Mouse (Mus musculus): ENCODE results near the gene Vstm4.

Gene Vstm4

DNA sequence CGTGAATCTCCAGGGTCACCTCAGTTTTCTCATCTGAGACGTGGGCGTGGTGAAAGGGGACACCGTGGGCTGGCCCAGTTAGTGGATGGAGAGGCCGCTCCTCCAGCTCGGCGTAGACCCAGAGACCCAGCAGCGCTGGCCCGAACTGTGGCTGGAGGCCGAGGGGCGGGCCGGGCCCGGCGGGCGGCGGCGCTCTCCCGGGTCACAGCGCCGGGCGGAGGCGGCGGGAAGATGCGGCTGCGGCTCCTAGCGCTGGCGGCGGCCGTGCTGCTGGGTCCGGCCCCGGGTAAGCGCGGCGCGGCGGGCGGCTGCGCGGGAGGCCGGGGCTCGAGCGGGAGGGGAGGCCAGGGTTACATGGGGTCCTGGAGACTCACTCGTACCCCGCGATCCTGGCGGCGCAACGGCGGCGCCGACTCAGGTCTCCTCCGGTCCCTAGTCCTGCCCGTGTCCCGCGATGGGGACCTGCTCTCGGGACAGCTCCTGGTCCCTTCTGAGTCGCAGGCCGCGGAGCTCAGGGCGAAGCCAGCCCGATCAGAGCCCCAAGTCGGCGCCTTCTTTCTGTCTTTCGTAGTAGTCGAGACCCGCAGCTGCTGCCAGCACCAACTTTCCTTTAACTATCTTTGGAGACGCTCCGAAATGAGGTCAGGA, at the start of gene Vstm4:
Gene Vstm4 (plus strand): TSS at position 76 of the 648 bp plus-strand sequence.
- peak; percentile 22 for DNase-seq

DNA sequence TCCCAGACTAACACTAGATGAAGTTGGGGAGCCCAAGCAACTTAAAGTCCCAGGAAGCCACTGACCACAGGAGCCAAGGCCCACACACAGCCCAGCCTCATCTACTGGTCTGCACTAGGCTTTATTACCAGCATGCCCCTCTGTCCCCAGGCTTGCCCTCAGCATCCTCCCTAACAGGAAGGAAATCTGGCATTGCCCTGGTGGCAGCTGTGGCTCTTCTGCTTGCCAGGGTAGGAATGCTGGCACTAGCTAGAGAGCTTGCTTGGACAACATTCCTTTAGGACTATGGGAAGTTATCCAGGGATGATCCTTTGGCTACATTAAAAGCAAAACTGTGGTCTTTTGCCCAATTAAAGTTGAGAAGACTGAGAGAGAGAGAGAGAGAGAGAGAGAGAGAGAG, 46.4 kb upstream of the Vstm4 start:
- DNase-seq = no peak

DNA sequence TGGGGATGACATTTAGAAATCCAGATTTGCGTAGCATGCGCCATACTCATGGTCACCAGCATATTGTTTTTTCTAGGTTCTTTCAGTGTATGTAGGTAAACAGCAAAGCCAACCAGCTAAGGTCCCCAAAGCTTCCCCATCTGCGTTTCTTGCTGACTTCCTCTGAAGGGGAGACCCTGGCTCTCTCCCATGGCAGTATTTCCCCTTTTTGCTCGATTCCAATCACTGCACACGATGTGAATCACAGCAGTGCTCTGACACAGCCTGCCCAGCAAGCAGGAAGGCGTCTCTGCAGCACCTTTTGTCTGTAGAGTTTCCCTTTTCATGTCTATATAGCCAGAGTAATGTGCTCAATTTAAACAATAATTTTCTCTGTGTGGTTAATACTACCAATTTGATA, 44.1 kb upstream of the Vstm4 start:
- no peak for DNase-seq

DNA sequence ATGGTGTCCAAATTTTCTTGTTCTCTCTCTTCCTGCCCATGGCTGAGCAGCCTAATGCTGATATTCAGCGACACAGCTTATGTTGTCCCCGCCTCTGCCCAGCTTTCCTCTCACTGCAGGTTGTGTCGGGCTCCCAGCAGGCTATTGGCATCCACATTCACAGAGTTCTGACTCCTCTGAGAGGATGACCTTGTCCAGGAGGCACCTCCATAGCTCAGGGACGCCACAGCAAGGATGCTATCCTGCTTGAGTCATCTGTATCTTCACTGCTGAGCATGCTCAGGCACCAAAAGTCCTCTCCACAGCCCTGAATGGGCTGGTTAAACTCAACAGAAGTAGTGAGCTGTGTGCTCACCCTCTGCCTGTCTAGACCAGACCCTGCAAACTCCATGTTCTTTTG, 41.6 kb upstream of the Vstm4 start:
- no peak for DNase-seq

DNA sequence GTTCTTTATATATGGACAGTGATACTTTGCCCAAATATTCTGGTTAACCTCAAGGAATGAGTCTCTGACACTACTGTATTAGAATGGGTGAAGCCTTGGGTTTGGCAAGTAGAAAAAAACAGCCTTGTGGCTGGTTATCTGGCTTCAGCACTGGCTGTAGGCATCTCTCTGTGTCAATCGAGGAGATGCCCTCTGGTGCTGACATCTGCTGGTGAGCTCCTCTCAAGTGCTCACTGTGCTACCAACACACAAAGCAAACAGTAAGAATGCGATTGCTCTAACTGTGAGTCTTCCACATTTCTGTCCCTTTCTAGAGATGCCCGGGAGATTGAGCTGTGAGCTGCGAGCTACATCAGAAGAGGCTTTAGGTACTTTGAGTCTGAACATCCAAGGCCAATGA, 40.0 kb upstream of the Vstm4 start:
- DNase-seq = no peak

DNA sequence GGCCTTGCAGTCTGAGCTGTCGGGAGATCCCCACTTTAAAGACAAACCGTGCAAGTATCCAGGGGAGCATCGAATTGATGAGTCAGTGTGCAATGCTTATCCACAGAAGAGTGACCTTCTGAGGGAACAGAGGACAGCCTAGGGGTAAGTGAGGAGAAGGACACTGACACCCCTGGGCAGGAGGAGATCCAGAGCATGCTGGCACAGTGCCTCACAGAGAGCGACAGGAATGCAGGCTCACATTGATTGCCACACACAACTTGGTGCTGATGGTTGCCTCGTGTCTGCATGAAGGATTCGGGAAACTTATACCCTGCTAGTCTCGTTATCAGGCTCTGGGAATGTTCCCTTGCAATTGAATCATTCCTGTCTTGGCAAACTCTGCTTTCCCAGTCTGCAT, 39.3 kb upstream of the Vstm4 start:
- no peak for DNase-seq

DNA sequence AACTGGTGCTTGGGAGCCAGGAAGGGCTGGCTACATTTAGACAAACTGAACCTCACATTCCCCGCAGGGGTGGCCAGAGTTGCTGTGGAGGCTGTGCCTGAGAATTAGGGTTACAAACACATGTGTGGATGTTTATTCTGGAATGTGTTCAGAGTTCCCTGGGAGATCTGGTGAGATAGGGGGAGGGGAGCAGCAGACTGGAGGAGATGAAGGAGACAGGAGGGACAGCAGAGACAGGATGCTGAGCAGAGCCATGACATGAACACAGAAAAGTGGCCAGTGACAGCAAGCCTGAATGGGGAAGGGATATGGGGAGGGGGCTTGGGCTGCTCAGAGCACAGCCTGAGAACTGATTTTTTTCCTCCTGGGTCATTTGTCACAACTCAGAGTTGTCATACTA, 37.3 kb upstream of the Vstm4 start:
- no peak for DNase-seq

DNA sequence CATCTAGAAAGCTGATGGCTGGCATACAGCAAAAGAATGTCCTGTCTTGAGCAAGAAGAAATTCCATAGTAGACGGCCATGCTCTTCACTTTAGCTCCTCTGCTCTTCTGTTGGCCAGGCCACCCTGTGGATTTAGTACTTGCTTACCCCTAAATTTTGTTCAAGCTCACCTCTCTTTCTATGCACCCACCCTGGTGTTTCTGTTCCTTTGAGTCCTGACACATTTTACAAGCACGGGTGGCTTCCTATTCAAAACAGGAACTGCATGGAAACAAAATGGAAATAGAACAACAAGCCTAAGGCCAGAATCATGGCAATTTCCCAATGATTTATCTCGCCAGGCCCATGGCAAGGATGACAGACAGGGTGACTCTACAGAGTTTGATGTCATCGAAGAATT, 33.7 kb upstream of the Vstm4 start:
- DNase-seq = no peak

DNA sequence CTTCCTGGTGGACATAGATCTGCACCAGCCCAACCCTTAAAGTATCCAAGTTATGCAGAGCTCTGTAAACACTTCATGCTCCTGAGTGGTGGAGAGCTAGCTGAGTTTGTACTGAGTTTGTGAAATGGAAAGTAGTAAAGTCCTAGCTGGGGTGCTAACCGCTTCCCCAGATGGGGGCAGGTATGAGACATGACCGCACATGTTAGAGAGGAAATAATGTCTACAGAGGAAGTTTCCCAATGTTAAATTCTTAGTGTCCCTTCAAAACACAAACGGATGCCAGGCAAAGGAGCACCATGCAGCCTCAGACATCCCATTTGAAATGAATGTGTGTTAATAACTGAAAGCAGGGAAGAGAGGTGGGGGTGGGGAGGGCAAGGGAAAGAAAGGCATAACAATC, 32.7 kb upstream of the Vstm4 start:
- no peak for DNase-seq

DNA sequence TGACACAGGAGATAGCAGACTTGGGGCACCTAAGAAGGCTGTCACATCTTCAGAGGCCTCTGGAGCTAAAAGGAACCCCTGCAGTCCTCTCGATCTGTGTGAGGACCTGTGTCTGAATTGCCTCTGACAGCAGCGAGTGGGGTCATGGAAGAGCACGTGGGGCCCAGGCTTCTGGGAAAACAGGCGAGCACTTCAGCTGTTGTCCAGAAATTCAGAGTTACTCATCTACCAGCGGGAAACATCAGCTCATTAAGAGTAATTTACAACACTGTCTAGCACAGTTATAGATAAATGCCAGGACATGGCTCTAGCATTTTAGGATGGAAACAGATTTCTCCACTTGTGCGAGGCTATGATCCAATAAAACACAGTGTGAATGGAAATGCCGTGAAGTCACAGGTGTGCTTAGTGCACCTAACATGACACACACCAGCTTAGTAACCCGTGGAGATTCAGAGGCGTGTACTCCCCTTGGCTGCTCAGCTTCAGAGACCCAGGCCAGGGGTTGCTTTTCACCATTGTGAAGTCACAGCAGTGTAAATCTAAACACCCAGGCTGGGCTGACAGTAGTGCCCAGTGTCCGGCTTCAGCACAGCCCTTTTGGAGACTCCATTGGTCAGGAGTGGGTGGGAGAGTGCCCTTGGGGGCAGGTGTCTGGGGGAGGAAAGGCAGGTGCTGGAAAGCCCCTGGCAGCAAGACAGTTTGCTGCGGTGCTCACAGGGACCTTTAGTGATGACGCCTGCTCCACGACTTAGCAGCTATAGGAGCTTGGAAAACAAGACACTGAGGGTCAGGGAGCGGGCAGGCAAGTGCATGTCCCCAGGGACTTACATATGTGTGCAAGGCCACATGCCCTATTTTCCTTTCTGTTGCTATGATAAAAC, 32.0 kb upstream of the Vstm4 start:
- no peak for DNase-seq

DNA sequence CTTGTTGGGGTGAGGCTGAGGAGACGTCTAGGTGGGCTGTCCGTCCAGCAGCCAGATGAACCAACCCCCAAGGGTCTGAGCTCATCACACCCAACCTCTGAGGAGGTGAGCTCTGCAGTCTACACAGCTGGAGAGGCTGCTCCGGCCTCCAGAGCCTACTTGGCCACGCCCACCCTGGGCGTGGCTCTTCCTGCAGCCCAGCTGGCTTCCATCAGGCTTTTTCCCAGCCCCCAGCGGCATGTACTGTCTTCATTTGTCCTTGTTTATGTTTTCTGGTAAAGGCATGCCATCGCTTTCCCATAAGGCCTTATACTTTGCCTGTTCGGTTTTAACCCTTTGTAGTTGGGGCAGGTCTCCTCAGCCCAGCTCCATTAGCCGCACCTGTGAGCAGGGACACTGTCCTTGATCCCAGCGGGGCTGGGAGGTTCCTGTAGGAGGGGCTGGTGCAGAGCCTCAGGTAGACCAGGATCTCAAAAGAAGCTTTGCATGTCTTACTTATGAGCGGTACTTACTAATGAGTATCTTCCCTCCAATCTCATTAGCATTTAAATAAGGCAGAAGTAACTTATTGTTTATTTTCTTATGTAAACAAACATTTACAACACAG, 31.0 kb upstream of the Vstm4 start:
- no peak for DNase-seq

DNA sequence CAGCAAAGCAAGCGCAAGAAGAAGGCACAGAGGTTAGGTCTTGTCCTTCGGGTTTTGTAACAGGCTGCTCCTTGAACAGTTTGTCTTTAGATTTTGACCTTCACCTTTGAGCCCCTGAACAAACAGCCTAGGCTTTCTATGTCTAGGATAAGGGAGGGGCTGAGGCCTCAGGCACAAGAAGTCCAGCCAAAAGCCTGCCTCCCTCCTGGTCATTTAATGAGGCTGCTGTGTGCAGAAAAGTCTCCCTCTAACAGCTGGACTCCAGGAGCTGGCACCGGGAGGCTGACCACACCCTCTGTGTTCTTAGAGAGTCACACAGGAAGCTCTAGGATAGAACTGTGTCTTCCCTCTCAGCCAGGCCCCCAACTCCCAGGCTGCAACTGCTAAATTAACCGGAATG, 29.4 kb upstream of the Vstm4 start:
- no peak for DNase-seq

DNA sequence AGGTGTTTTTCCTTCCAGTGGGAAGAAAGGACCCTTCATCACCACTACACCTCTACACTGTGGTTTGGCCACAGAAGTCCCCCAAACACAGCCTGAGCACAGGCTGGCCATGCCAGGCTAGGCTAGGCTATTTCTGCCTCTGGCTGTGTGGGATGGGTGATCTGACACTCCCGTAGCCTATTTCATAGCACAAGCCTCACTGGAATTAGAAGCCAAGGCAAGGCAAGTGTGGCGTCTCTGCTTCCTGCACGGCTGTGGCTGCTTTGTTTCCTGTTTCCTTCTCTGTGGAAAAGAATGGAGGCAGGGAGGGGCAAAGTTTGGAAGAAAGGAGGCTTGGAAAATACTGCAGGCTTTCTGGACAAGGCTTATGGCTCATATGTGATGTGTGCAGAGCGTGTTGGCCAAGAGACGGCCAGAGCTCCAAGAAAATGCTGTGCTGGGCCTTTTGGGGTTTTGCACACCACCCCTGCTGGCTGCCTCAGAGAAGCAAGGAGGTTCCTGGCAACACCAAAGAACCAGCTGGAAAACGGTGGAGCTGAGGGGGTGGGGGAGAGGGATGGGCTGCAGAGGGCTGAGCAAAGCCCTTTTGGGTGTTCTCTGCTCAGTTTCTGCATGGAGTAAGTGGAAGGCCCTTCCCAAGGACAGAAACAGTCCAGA, 28.4 kb upstream of the Vstm4 start:
- DNase-seq = no peak

DNA sequence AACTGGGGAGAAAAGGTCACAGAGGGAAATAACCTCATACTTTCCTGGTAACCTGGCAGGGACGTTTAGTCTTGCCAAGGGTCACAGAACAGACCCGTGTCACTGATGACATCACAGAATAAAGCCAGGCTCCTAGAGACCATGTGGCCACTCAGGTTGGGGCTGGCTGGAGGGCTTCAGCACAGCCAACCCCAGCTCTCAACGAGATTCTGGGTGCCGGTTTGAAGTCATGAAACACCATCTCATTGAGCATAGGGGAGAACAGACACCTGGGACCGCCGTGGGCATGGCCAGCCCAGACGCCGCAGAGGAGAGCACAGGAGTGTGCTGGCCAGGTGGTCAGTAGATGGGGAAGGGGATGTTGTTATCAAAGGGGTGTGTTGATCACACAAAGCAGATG, 22.7 kb upstream of the Vstm4 start, which contains the start of gene Fam170b:
Gene Fam170b (plus strand): TSS at position 116 of the 400 bp plus-strand sequence.
- no peak for DNase-seq

DNA sequence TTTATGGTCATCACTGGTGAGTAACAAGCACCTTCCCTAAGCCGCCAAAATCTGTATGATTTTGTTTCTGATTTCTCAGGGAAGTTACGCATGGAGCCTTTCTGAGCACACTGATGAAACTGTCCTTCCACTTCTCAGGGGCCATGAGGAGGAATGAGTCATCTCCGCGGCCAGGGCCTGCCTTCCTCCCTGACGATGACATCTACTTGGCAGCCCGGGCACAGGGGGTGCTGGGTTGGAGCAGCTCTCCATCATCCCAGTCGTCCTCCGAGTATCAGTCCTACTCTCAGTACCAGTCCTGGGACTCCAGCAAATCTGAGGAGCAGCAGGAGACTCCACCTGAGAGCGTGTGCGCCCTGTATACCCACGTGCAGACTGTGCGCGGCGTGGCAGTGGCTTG, 21.4 kb upstream of the Vstm4 start:
- no peak for DNase-seq

DNA sequence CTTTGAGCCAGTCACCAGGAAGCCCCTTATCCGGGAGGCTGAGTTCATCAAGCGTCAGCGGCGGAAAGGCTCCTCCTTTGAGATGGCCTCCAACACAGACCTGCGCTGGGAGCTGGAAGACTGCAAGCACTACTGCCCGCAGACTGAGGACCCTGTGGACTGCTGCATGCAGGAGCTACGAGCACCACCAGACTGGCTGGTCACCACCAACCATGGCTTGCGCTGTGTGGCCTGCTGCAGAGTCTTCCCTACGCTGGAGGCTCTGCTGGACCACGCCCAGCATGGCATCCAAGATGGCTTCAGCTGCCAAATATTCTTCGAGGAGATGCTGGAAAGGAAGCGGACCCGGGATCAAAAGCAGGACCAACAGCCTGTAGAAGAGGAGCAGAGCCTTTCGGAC, 21.0 kb upstream of the Vstm4 start:
- no peak for DNase-seq

DNA sequence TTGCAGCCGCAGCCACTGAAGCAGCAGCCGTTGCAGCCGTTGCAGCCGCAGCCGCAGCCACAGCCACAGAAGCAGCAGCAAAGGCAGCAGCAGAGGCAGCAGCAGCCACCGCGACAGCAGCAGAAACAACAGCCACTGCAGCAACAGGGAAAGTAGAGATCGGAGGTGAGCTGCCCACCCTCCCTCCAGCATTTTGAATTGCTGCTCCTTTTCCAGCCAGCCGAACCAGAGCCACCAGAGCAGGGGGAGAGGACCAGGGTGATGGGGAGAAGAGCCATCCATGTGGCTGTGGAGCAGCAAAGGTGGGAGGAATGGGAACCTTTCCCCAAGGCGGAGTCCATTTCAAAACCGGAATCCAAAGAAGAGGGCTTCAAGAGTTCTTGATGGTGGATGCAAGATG, 20.4 kb upstream of the Vstm4 start:
- no peak for DNase-seq

DNA sequence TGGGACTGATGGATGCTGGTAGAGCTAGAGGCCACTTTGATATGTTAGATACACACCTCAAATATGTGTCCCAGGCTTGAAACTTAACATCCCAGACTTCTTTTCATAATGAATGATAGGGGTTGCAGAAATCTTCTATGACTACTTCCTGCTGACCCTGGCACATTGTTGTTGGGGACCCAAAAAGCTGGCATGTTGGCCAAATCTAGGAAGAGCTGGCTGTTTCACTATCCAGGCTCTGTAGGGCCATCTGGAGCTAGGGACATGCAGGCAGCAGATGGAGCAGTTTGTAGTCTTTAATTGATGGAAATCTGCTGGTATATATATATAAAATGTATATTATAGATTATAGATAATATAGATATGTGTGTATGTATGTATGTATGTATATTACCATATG, 14.5 kb upstream of the Vstm4 start:
- no peak for DNase-seq

DNA sequence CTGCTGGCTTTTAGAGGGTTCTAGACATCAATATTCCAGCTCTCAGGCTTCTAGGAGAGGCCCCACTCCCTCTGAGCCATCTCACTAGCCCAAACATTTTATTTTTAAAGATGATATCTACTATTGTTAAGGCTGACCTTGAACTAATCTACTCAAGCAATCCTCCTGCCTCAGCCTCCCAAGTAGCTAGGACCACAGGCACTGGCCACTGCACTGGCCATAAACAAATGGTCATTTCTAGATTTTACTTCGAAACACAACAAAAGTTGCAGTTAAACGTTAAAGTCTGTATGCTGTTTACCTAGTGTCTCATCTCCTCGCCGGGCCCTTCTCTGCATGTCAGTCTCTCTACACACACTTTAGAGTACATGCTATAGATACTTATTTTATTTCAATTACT, 2.5 kb upstream of the Vstm4 start:
- no peak for DNase-seq

DNA sequence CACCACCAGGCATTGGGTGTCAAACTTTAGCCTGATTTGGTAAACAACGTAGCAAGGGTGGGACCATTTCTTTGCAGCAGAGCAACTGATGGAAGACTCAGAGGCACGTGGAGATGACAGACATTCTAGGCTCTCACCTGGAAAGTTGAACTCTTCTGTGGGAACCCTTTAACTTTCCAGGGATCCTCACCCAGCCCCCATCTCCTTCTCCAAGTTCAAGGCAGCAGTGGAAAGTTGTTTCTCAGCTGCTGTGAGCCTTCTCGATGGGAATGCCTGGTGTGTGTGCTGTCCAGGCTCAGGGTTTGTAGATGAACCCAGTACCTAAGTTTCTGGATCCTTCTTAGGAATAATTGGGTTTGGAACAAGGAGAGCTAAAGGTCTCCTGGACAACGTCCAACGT, 310 bp upstream of the Vstm4 start:
- DNase-seq = no peak

DNA sequence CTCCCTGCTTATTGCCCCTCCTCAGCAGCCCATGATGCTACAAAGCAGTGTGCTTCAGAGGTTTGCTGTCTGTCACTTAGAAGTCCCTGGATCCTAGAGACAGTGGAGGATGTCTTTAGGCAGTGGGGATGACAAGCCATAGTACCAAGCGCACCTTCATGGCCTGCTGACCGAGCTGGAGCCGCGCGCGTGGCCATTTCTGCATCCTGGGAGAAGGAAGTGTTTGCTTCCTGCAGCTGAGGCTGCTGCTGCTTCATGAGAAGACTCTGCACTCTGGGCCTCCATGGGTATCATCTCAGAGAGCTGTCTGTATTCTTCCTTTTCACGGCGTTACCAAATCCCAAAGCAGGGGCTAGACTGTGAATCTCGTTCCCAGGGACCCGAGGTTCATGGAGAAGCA, 1.8 kb downstream of the Vstm4 start:
- DNase-seq = no peak

DNA sequence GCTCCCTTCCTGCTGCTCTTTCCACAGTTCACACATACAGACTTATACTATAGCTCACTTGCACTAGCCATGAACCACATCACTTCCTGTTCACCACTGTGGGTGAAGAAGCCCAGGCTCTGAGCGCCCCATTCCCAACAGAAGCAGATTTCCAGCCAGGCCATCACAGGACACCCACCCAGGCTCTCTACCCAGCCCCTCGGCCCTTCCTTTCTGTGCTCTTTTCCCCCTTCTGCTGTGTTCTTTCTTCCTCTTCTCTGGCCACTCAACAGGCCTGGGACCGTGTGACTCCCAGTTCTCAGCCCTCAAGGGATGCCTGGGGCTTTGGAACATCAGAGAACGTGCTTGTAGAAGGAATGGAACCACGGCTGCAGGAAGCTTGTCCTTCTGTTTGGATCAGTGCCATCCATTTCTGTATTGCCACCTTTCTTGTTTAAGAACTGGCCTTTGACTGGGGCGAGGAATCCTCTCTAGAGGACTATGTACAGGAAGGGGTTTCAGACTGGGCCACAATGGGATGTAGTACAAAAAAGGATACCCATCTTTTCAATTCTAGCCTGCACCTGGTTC, 2.5 kb downstream of the Vstm4 start:
- DNase-seq = no peak

DNA sequence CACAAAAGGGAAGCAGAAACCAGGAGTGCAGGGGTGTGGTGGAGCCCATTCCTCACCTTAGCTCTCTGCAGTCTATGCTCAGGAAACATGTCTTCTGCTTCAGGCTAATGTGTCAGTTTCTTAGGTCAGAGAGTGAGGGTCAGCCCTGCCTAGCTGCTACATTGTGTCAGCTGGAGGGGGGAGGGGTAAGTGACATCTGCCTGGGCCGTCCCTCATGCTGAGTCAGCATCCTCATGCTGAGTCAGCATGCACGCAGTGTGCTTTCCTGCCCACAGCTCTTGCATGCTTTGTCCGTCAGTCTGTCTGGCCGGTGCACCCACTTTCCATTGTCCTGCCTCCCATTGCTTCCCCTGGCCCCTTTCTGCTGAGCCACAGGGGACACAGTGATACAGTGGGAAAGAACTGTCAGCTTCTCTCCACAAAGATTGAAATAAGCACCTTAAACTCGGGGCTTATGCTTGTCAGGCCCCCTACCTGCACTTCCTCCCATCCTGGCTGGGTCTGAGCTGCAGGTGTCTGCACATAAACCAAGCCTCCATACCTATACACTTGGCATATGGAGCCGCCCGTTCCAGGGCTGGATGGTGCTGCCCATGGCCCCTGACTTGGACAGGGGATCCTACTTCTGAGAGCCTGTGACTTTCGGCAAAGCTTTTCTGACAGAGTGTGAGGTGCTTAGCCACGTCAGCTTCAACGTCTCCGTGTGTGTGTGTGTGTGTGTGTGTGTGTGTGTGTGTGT, 3.4 kb downstream of the Vstm4 start:
- no peak for DNase-seq
